Mouse (Mus musculus) neural tube, embryonic 14.5 days (tissue): ENCODE measurements around the gene Btbd9. TPM values are rescaled to one million over a fixed set of nuclear protein-coding genes. Genes with fewer than 3 reads are reported as not detected.

ENCODE experiments used
- ATAC-seq: fragments of 200-750 bp; cut with Nextera tagmentation; 2 replicates; pipeline ENCODE4 v1.8.0; 2017; ENCODE audit warnings: low read depth, mild to moderate bottlenecking, moderate TSS enrichment, moderate library complexity
- H3K27ac ChIP-seq: fragments of 300-500 bp; sonication (generic); 2 replicates; pipeline ENCODE4 v1.5.1; 2014; ENCODE audit warnings: low read depth, mild to moderate bottlenecking, control low read depth, low read length, moderate library complexity, mixed read lengths
- H3K27me3 ChIP-seq: fragments of 300-500 bp; sonication (generic); 2 replicates; pipeline ENCODE4 v1.6.1; 2014; ENCODE audit warnings: low read length; ENCODE audit not compliant: control insufficient read depth, insufficient read depth
- H3K36me3 ChIP-seq: fragments of 300-500 bp; sonication (generic); 2 replicates; pipeline ENCODE4 v1.6.1; 2014; ENCODE audit warnings: low read length, mixed read lengths; ENCODE audit not compliant: control insufficient read depth, insufficient read depth
- H3K4me1 ChIP-seq: fragments of 300-500 bp; sonication (generic); 2 replicates; pipeline ENCODE4 v1.6.1; 2014; ENCODE audit warnings: low read length; ENCODE audit not compliant: control insufficient read depth, insufficient read depth
- H3K4me2 ChIP-seq: fragments of 300-500 bp; sonication (generic); 2 replicates; pipeline ENCODE4 v1.6.1; 2014; ENCODE audit warnings: mild to moderate bottlenecking, low read depth, low read length, control low read depth
- H3K4me3 ChIP-seq: fragments of 300-500 bp; sonication (generic); 2 replicates; pipeline ENCODE4 v1.5.1; 2014; ENCODE audit warnings: low read depth, low read length, control low read depth, mixed read lengths
- H3K9ac ChIP-seq: fragments of 300-500 bp; sonication (generic); replicated peaks from 2 replicates; pipeline ENCODE4 v1.6.1; 2014; ENCODE audit warnings: low read depth, mild to moderate bottlenecking, control low read depth, low read length, mixed read lengths
- H3K9me3 ChIP-seq: fragments of 300-500 bp; sonication (generic); 2 replicates; pipeline ENCODE4 v1.6.1; 2016; ENCODE audit warnings: low read length; ENCODE audit not compliant: control insufficient read depth
- WGBS: fragments of 180-500 bp; shearing (Covaris S2); extraction: QIAGEN DNeasy Blood & Tissue Kit; methylation state at CpG from one replicate; pipeline ENCODE4 v1.1.7; 2014; 5-methylcytosine and 5-hydroxymethylcytosine counted together
- polyA plus RNA-seq: library from polyadenylated mRNA; unstranded; fragments of >200 nt; fragmentation: Nextera tagmentation; extraction: Ambion mirVana; gene quantifications from 2 replicates; pipeline ENCODE4 v1.2.1, GENCODE M21; 2014

Btbd9 gene
- polyA plus RNA-seq, 1 experiment from 2014 or later, result 130 TPM

GRCm38 (mm10) chr17:30245308-30245706 lies 331.0 kb downstream of the Btbd9 start:
- no peak for ATAC-seq
- H3K4me2 ChIP-seq, result no peak overlapping the region
- H3K4me3 ChIP-seq, result no peak overlapping the region
- H3K27ac ChIP-seq, result no peak overlapping the region
- H3K4me1 ChIP-seq, result peaks cover 27% of the 10 kb centered on the region
- no peaks in the 10 kb centered on the region for H3K36me3 ChIP-seq
- no peak overlapping the region for H3K9ac ChIP-seq
- H3K9me3 ChIP-seq, result no peaks in the 10 kb centered on the region
- no peaks in the 10 kb centered on the region for H3K27me3 ChIP-seq
- WGBS, result 42% methylated on average over 10 of the region's 10 CpGs

DNA sequence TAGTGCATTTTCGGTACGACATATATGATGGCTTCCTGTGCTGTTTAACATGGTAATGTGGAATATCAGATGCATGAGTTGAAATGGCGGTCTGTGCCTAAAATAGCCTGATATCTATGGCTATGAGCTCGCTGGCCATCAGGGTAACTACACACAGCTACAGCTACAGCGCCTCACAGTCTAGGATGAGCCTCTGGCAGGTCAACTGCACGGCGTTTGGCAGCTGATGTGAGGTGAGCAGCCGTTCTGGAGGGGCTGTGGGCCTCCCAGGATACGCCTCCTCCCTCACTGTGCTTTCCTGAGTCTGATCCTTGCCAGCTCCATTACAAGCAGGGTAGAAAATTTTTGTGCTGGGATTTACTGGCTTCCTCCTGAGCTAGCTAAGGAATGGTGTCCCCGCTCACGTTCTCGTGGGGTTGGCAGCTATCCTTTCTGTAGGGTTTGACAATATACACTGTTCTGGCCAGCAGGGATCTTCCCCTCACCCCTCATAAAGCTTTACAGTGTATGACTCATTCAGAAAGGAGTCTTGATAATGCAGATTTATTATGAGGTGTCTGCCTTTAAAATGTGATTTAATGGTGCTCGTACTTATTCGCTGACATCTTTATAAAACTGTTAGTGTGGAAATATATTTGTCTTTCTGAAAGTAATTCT lies 331.5 kb downstream of the Btbd9 start:
- ATAC-seq, result 0 out of 2 replicates have a peak, but pooled peaks have one; percentile 29
- WGBS, result 48% methylated on average over 14 of the region's 14 CpGs
- H3K4me1 ChIP-seq, result peaks cover 27% of the 10 kb centered on the region
- H3K36me3 ChIP-seq, result no peaks in the 10 kb centered on the region
- H3K27me3 ChIP-seq, result no peaks in the 10 kb centered on the region
- H3K9me3 ChIP-seq, result no peaks in the 10 kb centered on the region
- no peak overlapping the region for H3K4me3 ChIP-seq
- no peak overlapping the region for H3K27ac ChIP-seq
- H3K4me2 ChIP-seq, result no peak overlapping the region
- 0 out of 2 replicates have a peak overlapping the region, but pooled peaks have one; percentile 8 for H3K9ac ChIP-seq

GRCm38 (mm10) chr17:30243540-30243939 lies 332.7 kb downstream of the Btbd9 start:
- H3K4me3 ChIP-seq, result no peak overlapping the region
- H3K9me3 ChIP-seq, result no peaks in the 10 kb centered on the region
- 82% methylated on average over 7 of the region's 7 CpGs for WGBS
- H3K4me1 ChIP-seq, result peaks cover 27% of the 10 kb centered on the region
- no peaks in the 10 kb centered on the region for H3K27me3 ChIP-seq
- H3K4me2 ChIP-seq, result no peak overlapping the region
- H3K9ac ChIP-seq, result no peak overlapping the region
- H3K36me3 ChIP-seq, result no peaks in the 10 kb centered on the region
- ATAC-seq, result no peak
- H3K27ac ChIP-seq, result no peak overlapping the region

DNA sequence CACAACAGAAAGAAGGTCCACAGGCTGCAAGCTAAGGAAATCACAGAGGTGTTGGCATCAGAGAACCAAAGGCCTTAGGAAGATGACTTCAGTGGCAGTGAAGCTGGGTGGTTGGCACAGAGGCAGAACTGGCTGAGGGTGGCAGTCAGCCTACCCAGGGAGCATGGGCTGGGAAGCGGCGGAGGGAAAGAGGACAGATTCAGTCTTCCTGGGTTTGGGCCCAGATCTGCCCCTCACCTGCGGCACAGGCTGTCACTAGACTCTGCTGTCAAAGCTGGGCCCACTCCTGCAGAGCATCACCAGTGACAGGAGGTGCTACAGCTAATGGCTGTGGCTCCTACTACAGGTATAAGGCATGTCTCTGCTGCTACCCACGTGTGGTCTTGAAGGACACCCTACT lies 333.6 kb downstream of the Btbd9 start:
- no peak for ATAC-seq
- peaks cover 27% of the 10 kb centered on the region for H3K4me1 ChIP-seq

GRCm38 (mm10) chr17:30241720-30242322 lies 334.5 kb downstream of the Btbd9 start:
- no peak overlapping the region for H3K27ac ChIP-seq
- H3K4me1 ChIP-seq, result peaks cover 29% of the 10 kb centered on the region
- H3K4me2 ChIP-seq, result no peak overlapping the region
- no peaks in the 10 kb centered on the region for H3K9me3 ChIP-seq
- no peak overlapping the region for H3K9ac ChIP-seq
- H3K27me3 ChIP-seq, result no peaks in the 10 kb centered on the region
- no peaks in the 10 kb centered on the region for H3K36me3 ChIP-seq
- no peak overlapping the region for H3K4me3 ChIP-seq
- 33% methylated on average over 17 of the region's 17 CpGs for WGBS
- ATAC-seq, result no peak

More for the DNA sequence above, 333.6 kb downstream of the Btbd9 start:
- Histone ChIP-seq H3K9ac (no peak overlapping the region), H3K27ac (no peak overlapping the region), H3K9me3 (no peaks in the 10 kb centered on the region), H3K4me2 (no peak overlapping the region), H3K36me3 (no peaks in the 10 kb centered on the region), H3K27me3 (no peaks in the 10 kb centered on the region), H3K4me3 (no peak overlapping the region)
- 96% methylated on average over 4 of the region's 4 CpGs for WGBS

GRCm38 (mm10) chr17:30241061-30241460 lies 335.2 kb downstream of the Btbd9 start:
- H3K27ac ChIP-seq, result no peak overlapping the region
- H3K9ac ChIP-seq, result no peak overlapping the region
- H3K36me3 ChIP-seq, result no peaks in the 10 kb centered on the region
- ATAC-seq, result no peak
- no peak overlapping the region for H3K4me3 ChIP-seq
- no peaks in the 10 kb centered on the region for H3K27me3 ChIP-seq
- H3K9me3 ChIP-seq, result no peaks in the 10 kb centered on the region
- H3K4me1 ChIP-seq, result peaks cover 32% of the 10 kb centered on the region
- no peak overlapping the region for H3K4me2 ChIP-seq
- 63% methylated on average over 6 of the region's 6 CpGs for WGBS

DNA sequence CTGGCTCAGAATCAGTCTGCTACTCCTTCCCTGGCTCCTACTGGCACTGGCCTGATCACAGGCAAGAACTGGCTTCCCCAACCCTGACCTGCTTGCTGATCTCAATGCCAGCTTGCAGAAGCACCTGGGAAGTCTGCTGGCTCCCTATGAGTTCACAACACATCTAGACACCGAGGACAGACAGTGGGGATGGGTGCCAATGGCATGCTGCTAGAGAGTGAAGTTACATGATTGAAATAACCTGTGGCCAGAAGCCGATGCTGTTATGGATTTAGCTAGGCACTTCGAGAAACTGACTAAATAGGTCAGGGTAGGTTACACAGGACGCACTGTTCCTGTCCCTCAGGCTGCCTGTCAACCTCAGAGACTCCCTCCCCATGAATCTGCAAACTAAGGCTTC lies 335.6 kb downstream of the Btbd9 start:
- Histone ChIP-seq H3K9me3 (no peaks in the 10 kb centered on the region), H3K36me3 (no peaks in the 10 kb centered on the region), H3K4me1 (peaks cover 31% of the 10 kb centered on the region), H3K9ac (no peak overlapping the region), H3K4me3 (no peak overlapping the region), H3K4me2 (no peak overlapping the region), H3K27me3 (no peaks in the 10 kb centered on the region), H3K27ac (no peak overlapping the region)
- no peak for ATAC-seq
- 87% methylated on average over 4 of the region's 4 CpGs for WGBS

- no peak for ATAC-seq
- no peak overlapping the region for H3K4me2 ChIP-seq
- no peaks in the 10 kb centered on the region for H3K9me3 ChIP-seq
- WGBS, result 84% methylated on average over 5 of the region's 5 CpGs
- H3K9ac ChIP-seq, result no peak overlapping the region
- H3K27me3 ChIP-seq, result no peaks in the 10 kb centered on the region
- no peak overlapping the region for H3K4me3 ChIP-seq
- H3K27ac ChIP-seq, result no peak overlapping the region
- peaks cover 20% of the 10 kb centered on the region for H3K4me1 ChIP-seq
- H3K36me3 ChIP-seq, result no peaks in the 10 kb centered on the region
Observed at GRCm38 (mm10) chr17:30239458-30239857, 336.8 kb downstream of the Btbd9 start.

DNA sequence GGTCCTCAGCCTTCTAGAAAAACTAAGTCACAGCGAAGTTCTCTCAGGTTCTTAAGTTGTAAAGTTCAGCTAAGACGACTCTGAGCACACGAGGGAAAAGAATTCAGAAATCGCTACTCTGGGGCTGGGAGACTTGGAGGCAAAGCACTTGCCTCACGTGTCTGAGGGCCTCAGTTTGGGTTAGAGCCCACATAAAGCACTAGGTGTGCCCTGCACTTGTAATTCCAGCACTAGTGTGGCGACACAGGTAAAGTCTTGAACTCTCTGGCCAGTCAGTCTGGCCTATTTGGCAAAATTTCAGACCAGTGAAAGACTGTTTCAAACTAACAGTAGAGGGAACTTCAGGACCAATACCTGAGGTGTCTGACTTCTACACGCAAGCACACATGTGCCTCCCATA lies 338.7 kb downstream of the Btbd9 start:
- H3K27ac ChIP-seq, result no peak overlapping the region
- WGBS, result 90% methylated on average over 7 of the region's 7 CpGs
- H3K4me3 ChIP-seq, result no peak overlapping the region
- peaks cover 15% of the 10 kb centered on the region; the same call in 1 of the 2 replicates for H3K4me1 ChIP-seq
- no peaks in the 10 kb centered on the region for H3K36me3 ChIP-seq
- no peak for ATAC-seq
- no peak overlapping the region for H3K4me2 ChIP-seq
- H3K9me3 ChIP-seq, result no peaks in the 10 kb centered on the region
- H3K9ac ChIP-seq, result no peak overlapping the region
- no peaks in the 10 kb centered on the region for H3K27me3 ChIP-seq
